Mouse (Mus musculus) myocyte (in vitro differentiated cells): ENCODE measurements around the gene Gm20388. TPM values are rescaled to one million over a fixed set of nuclear protein-coding genes. Genes with fewer than 3 reads are reported as not detected.

Experiments used
- H3K27me3 ChIP-seq: one replicate; pipeline ENCODE4 v1.6.1; 2011; ENCODE audit not compliant: control insufficient read depth, insufficient read depth, insufficient read length
- H3K36me3 ChIP-seq: one replicate; pipeline ENCODE4 v1.6.1; 2011; ENCODE audit not compliant: control insufficient read depth, insufficient read depth
- H3K4me2 ChIP-seq: one replicate; pipeline ENCODE4 v1.6.1; 2011; ENCODE audit warnings: low read depth, control low read depth
- H3K4me3 ChIP-seq: one replicate; pipeline ENCODE4 v1.5.1; 2011; ENCODE audit warnings: mild to moderate bottlenecking, control low read depth, moderate library complexity
- H3K79me2 ChIP-seq: one replicate; pipeline ENCODE4 v1.6.1; 2011; ENCODE audit not compliant: control insufficient read depth, insufficient read depth
- H3ac ChIP-seq: one replicate; pipeline ENCODE4 v1.6.1; 2011; ENCODE audit not compliant: control insufficient read depth, insufficient read length
- CEBPB ChIP-seq: IDR thresholded peaks from 2 replicates; pipeline ENCODE4 v1.6.1; 2011; ENCODE audit warnings: mild to moderate bottlenecking, moderate library complexity; ENCODE audit not compliant: poor library complexity, insufficient read depth, severe bottlenecking
- E2F4 ChIP-seq: IDR thresholded peaks from one replicate; pipeline ENCODE4 v1.6.1; 2011; ENCODE audit warnings: mild to moderate bottlenecking, control low read depth, moderate library complexity; ENCODE audit not compliant: insufficient read depth
- MAX ChIP-seq: IDR thresholded peaks from one replicate; pipeline ENCODE4 v1.6.1; 2011; ENCODE audit warnings: low read depth, mild to moderate bottlenecking, control low read depth
- MYOD1 ChIP-seq, 3 experiments: IDR thresholded peaks; one replicate each; pipeline ENCODE4 v1.6.1; 2011; ENCODE audit warnings: control low read depth in 2 of 3, low read depth in 2 of 3, mild to moderate bottlenecking in 2 of 3, moderate library complexity in 1 of 3; ENCODE audit not compliant: insufficient read length in 2 of 3, control insufficient read depth in 1 of 3
- MYOG ChIP-seq, 3 experiments: IDR thresholded peaks; one replicate each; pipeline ENCODE4 v1.6.1; 2011; ENCODE audit warnings: control low read depth in 2 of 3, low read depth in 2 of 3, mild to moderate bottlenecking in 2 of 3; ENCODE audit not compliant: insufficient read length in 2 of 3, control insufficient read depth in 1 of 3, insufficient read depth in 1 of 3
- POLR2A ChIP-seq: IDR thresholded peaks from one replicate; pipeline ENCODE4 v1.6.1; 2011; ENCODE audit warnings: low read depth, mild to moderate bottlenecking, control low read depth, moderate library complexity; ENCODE audit not compliant: insufficient read length
- POLR2AphosphoS2 ChIP-seq: IDR thresholded peaks from one replicate; pipeline ENCODE4 v1.6.1; 2011; ENCODE audit warnings: low read depth, control low read depth; ENCODE audit not compliant: insufficient read length
- REST ChIP-seq: IDR thresholded peaks from one replicate; pipeline ENCODE4 v1.6.1; 2011; ENCODE audit warnings: mild to moderate bottlenecking, control low read depth, moderate library complexity; ENCODE audit not compliant: insufficient read depth, insufficient read length
- SRF ChIP-seq: IDR thresholded peaks from one replicate; pipeline ENCODE4 v1.6.1; 2011; ENCODE audit warnings: low read depth; ENCODE audit not compliant: control insufficient read depth, insufficient read length
- TCF12 ChIP-seq: IDR thresholded peaks from one replicate; pipeline ENCODE4 v1.6.1; 2011; ENCODE audit warnings: mild to moderate bottlenecking, control low read depth; ENCODE audit not compliant: poor library complexity, insufficient read depth, severe bottlenecking
- TCF3 ChIP-seq: IDR thresholded peaks from one replicate; pipeline ENCODE4 v1.6.1; 2011; ENCODE audit warnings: low read depth, control low read depth; ENCODE audit not compliant: insufficient read length
- USF1 ChIP-seq: IDR thresholded peaks from one replicate; pipeline ENCODE4 v1.6.1; 2011; ENCODE audit warnings: low read depth, mild to moderate bottlenecking, control low read depth, moderate library complexity
- polyA plus RNA-seq: library from polyadenylated mRNA; unstranded; fragments of >200 nt; fragmentation: generic; extraction: Trizol; gene quantifications from one replicate; pipeline ENCODE4 v1.2.1, GENCODE M21; 2012; ENCODE audit warnings: missing spikeins

Gm20388 gene
- polyA plus RNA-seq, 1 experiment = 15.3 TPM

DNA sequence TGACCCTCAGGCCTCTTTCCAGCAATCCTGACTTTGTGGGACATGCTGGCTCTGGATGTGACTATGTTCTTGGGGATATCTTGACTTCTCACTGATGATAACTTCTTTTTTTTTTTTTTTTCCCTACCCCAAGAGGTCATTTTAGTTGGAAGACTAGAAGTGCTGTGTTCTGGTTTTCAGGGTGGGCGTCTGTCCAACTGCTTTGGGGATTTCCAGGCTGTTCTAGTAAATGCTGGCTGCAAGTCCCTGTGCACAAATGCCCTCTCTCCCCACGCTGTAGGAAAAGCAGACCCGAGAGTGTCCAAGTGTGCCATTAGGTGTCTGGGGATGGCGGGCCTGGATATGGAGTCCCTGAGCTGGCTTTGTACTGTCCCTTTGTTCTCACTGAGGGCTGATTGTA lies 828.1 kb downstream of the Gm20388 start:
- H3K4me3 ChIP-seq = no peak overlapping the region
- TF ChIP-seq REST (no peak), POLR2AphosphoS2 (no peak)
- no peaks in the 10 kb centered on the region for H3K79me2 ChIP-seq
- no peaks in the 10 kb centered on the region for H3K36me3 ChIP-seq
- no peak overlapping the region for H3K4me2 ChIP-seq
- H3ac ChIP-seq = no peak overlapping the region
- H3K27me3 ChIP-seq = peaks cover 84% of the 10 kb centered on the region

DNA sequence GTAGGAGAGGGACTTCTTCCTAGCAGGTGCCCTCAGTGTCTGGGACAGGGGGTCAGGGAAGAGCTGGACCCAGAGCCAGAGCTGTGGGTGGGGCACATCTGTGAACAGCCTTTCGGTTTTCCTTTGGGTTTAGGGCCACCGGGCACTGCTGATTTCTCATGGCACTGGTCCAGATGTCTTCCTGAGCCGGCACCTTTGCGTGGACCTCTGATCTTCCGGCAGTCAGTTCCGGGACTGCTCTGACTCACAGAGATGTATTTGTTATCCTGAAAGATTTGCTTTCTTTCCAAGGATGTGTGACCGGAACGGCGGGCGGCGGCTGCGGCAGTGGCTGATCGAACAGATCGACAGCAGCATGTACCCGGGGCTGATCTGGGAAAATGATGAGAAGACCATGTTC lies 828.9 kb downstream of the Gm20388 start:
- peaks cover 85% of the 10 kb centered on the region for H3K27me3 ChIP-seq
- TF ChIP-seq POLR2AphosphoS2 (no peak), E2F4 (no peak), REST (no peak), CEBPB (no peak), SRF (no peak), POLR2A (no peak), MAX (no peak), TCF3 (no peak), TCF12 (no peak), USF1 (no peak), MYOD1 (IDR thresholded peaks at IDR 0.05; ENCODE audit: control insufficient read depth in 1 of 3, insufficient read length in 2 of 3, low read depth in 2 of 3) (no peak), MYOG (IDR thresholded peaks at IDR 0.05; ENCODE audit: control insufficient read depth in 1 of 3, insufficient read depth in 1 of 3, insufficient read length in 2 of 3, low read depth in 2 of 3) (no peak)
- no peaks in the 10 kb centered on the region for H3K36me3 ChIP-seq
- no peak overlapping the region for H3K4me2 ChIP-seq
- no peak overlapping the region for H3K4me3 ChIP-seq
- H3ac ChIP-seq = no peak overlapping the region
- no peaks in the 10 kb centered on the region for H3K79me2 ChIP-seq

DNA sequence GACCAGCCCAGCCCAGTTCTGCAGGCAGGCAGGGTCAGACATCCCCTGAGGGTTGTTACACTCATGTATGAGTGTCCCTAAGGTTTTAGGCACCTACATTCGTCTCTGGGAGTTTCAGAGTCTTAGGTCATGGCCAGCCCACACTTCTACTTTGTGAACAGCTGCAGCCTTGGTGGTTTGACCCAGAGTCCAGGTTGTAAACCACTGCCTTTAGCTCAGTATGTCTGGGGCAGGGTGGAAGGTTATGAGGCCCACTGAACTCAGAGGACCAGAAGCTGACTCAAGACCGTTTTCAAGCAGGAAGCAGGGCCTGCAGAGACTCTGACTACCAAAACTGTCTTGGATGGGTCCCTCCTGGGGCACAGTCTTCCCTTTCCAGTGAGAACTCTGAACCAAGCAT lies 829.9 kb downstream of the Gm20388 start:
- Histone ChIP-seq H3K36me3 (no peaks in the 10 kb centered on the region), H3K4me2 (no peak overlapping the region), H3K27me3 (peaks cover 87% of the 10 kb centered on the region), H3K79me2 (no peaks in the 10 kb centered on the region), H3ac (no peak overlapping the region), H3K4me3 (no peak overlapping the region)
- TF ChIP-seq MYOD1 (IDR thresholded peaks at IDR 0.05; ENCODE audit: control insufficient read depth in 1 of 3, insufficient read length in 2 of 3, low read depth in 2 of 3) (no peak), CEBPB (no peak), MAX (no peak), USF1 (no peak), REST (no peak), POLR2A (no peak), TCF12 (no peak), SRF (no peak), POLR2AphosphoS2 (no peak), TCF3 (no peak), MYOG (IDR thresholded peaks at IDR 0.05; ENCODE audit: control insufficient read depth in 1 of 3, insufficient read depth in 1 of 3, insufficient read length in 2 of 3, low read depth in 2 of 3) (no peak), E2F4 (no peak)

DNA sequence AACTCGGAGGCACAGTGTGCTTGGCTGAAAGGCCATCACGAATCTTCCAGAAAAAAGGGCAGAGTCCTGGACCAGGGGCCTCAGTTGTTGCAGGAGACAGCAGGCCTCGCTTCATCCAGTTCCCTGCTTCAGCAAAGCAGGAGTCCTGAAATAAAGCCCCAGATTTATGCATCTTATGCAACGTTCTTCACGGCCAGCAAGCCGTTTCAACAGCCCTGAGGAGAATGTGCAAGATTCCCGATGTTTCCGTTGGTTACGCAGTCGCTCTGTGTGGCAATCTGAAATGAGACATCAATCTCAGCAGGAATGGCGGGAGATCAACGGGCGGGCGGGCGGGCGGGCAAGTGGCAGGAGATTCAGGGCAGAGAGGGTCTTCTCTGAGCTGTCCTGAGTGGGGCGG lies 830.4 kb downstream of the Gm20388 start:
- H3K4me3 ChIP-seq = no peak overlapping the region
- no peaks in the 10 kb centered on the region for H3K79me2 ChIP-seq
- no peaks in the 10 kb centered on the region for H3K36me3 ChIP-seq
- peaks cover 87% of the 10 kb centered on the region for H3K27me3 ChIP-seq
- TF ChIP-seq TCF3 = no peak
- no peak for TF ChIP-seq MAX
- no peak overlapping the region for H3ac ChIP-seq
- H3K4me2 ChIP-seq = no peak overlapping the region

DNA sequence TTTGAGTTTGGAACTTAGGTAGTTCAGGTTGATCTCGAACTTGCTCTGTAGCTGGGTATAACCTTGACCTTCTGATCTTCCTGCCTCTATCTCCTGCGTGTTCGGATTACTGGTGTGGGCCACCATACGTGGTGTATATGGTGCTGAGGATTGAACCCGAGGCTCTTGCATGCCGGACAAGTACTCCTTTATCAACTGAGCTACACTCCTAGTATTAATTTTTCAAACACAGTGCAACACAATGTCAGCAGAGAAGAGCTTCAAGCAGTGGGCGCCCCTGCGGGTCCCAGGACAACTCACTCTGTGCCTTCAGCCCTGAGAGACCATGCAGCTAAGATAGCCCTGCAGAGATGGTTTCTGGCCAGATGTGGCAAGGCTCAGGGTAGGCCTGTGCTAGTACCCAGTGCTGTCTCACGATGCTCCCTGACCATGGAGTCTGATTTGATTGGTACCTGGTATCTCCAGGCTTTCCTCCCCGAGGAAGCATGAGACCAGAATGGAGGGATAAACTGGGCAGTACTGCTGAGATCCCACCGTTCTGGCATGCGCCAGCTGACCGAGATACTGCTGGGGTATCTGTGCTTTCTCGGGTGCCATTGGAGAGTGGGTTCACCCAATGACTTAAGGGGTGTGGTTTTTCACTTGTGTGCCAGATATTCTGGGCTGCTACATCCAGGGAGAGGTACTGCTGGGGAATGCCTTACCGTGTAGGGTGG lies 831.3 kb downstream of the Gm20388 start:
- no peaks in the 10 kb centered on the region for H3K79me2 ChIP-seq
- no peak overlapping the region for H3ac ChIP-seq
- no peaks in the 10 kb centered on the region for H3K36me3 ChIP-seq
- no peak overlapping the region for H3K4me3 ChIP-seq
- no peak overlapping the region for H3K4me2 ChIP-seq
- peaks cover 87% of the 10 kb centered on the region for H3K27me3 ChIP-seq
- TF ChIP-seq POLR2AphosphoS2 = no peak
- no peak for TF ChIP-seq USF1
- TF ChIP-seq TCF12 = no peak
- TF ChIP-seq E2F4 = no peak
- no peak for TF ChIP-seq REST
- TF ChIP-seq CEBPB = no peak
- TF ChIP-seq MYOD1 (IDR thresholded peaks at IDR 0.05; ENCODE audit: control insufficient read depth in 1 of 3, insufficient read length in 2 of 3, low read depth in 2 of 3) = no peak
- no peak for TF ChIP-seq TCF3
- no peak for TF ChIP-seq MYOG (IDR thresholded peaks at IDR 0.05; ENCODE audit: control insufficient read depth in 1 of 3, insufficient read depth in 1 of 3, insufficient read length in 2 of 3, low read depth in 2 of 3)
- TF ChIP-seq SRF = no peak
- no peak for TF ChIP-seq POLR2A
- TF ChIP-seq MAX = no peak
